Mouse (Mus musculus) urinary bladder, postnatal 10 days (tissue): ENCODE results near the gene Flad1.
"Not testable (repeated sequence)": the region's sequence is repeated elsewhere in the genome, so short reads cannot be mapped to it uniquely, and the experiment has no call there.

ENCODE experiments used
- DNase-seq: peaks from one replicate; pipeline ENCODE4 v3.0.0; 2022; ENCODE audit warnings: low spot score

The Flad1 gene

DNA sequence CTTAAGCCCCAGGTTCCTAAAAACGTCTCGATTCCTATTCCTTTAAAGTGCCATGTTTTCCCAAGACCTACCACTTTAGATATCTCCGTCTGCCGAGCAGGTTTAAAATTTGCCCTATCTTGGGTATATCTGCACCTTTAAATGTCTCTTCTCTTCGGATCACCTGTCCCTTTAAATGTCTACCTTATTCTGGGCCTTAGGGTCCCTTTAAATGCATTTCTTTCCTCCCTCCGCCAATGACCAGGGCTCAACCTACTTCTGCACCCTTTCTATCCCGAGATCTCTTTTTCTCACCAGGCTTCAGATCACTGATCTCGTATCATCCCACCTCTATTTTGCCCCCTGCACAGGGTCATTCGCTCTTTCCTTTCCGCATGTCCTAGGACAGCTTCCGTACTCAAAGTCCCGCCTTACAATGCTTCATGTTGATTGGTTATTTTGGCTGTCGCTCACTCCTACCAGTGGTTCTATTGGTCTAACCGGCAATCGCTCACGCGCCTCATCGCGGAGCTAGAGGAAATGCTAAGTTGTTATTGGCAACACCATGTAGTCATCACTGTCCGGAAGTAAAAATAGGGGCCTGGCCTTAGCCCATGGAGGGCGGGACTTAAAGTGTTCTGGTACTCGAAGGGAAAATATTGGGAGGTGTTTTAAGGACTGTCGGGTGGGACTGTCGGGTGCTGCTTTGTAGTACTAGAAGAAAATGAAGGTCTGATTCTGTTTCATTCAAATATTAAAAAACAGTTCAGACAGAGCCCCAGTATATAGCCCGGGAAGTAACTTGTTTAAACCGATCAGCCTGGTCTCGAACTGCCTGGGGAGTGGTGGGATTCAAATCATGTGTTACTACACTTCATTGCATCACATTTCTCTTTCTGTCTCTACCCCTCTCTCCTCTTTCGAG lies at the start of gene Flad1:
TSS of gene Flad1 (minus strand) at position 381 of the 904 bp plus-strand sequence.
- peak; percentile 94 for DNase-seq

DNA sequence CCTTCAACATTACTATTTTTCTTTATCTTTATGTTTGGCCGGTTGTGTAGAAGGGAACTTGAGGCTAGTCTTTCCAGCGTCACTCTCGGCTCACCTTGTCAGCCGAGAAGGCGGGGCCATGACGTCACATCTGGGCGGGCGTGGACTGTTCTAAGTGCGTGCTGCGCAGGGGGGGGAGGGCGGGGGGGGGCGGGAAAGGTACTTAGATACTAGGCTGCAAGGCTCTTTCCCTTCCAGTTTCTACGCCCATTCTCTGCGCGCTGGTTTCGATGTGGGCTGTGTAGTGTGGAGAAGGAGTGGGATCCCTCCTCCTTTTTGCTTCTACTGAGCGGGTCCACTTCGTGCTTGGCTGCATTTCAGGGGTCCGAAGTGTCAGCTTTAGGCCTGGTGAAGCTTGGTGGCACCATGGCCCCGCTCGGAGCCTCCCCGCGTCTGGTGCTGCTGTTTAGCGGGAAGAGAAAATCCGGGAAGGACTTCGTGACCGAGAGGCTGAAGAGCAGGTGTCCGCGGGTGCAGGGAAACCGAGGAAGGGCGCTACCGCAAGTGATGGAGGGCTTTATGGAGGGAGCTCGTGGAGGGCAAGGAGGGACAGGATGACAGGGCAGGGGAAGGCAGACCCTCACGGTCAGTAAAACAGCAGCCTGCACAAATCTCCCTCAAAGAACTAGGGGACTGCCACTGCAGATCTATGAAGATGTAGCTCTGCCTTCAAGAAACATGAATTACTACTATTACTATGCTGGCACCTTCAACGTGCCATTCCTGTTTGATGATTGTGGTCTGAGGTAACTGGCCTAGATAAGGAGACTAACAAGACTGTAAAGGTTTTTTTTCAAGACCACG lies 47.5 kb upstream of the Flad1 start:
- peak; percentile 71 for DNase-seq

DNA sequence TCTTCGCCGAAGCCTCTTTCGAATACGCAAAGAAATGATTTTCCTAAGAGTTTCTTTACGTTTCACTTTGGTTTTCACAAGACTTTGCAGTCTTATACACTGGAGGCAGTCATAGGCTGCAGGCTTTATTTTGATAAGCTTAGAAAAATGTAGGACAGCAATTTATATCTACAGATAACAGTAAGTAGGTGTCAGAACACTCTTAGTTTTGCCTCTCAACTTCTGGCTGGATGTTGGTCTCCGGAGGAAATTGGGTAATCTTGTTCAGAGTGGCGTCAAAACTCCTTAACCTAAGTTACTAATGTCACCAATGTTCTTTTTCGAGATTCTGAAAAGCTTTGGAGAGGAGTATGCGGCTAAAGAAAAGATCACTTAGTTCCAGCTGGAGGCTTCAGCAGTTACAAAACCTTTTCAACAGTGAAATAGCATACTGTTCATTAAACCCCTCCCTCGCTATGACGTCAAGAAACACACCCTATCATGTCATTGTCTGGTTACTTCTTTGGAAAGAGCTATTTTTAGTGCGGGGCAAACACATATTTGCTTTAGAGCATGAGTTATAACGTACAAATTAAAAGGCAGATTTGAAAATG lies 46.8 kb upstream of the Flad1 start:
- DNase-seq = no peak

DNA sequence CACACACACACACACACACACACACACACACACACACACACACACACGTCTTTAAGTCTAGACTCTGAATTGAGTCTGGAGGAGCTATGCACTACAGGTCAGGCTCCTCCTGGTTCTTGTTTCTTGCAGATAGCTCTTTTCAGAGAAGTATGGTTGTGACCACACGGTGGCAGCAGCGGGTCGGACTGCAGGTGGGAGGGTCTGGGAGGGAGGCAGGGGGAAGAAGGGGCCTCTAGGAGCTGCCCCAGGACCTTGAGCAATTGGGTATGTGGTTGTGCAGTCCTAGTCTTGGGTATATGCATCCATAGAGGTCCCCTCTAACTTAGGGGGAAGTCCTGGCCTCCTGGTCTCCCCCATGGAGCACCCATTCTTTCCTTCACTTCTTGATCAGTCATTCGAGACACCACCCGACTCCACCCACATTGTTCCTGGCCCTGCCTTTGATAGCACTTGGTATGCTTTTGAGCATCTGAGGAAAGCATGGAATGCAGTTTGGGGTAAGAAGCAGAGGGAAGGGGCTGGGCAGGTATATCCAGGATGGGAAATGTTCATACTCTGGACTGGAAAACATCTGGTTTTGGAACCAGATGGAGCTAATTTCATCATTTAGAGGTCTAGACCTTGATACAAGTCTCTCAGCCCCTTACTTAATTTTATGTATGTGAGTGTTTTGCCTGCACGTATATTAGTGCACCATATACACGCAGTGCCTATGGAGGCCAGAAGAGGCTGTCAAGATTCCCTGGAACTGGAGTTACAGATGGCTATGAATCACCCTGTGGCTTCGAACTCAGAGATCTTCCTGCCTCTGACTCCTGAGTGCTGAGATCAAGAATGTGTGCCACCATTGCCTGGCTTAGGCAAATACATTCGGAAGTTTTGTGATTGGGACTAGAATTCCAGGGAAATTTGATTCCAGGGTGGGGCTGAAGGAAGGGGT lies 45.3 kb upstream of the Flad1 start:
- no peak for DNase-seq

DNA sequence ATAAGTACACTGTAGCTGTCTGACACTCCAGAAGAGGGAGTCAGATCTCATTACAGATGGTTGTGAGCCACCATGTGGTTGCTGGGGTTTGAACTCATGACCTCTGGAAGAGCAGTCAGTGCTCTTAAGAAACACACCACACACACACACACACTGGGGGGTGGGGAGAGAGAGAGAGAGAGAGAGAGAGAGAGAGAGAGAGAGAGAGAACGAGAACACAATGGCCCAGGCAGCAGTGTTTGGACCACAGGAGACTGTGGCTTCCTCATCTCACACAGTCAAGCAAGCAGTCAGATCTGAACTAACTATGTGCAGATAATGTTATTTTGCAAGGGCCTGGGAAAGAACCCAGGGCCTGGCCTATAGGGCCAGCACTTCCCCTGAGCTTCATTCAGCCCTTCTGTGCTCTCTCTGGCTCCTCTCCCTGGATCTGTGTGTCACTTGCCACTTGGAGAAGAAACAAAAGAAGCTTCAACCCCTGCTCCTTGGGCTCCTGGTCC lies 44.2 kb upstream of the Flad1 start:
- DNase-seq = no peak

DNA sequence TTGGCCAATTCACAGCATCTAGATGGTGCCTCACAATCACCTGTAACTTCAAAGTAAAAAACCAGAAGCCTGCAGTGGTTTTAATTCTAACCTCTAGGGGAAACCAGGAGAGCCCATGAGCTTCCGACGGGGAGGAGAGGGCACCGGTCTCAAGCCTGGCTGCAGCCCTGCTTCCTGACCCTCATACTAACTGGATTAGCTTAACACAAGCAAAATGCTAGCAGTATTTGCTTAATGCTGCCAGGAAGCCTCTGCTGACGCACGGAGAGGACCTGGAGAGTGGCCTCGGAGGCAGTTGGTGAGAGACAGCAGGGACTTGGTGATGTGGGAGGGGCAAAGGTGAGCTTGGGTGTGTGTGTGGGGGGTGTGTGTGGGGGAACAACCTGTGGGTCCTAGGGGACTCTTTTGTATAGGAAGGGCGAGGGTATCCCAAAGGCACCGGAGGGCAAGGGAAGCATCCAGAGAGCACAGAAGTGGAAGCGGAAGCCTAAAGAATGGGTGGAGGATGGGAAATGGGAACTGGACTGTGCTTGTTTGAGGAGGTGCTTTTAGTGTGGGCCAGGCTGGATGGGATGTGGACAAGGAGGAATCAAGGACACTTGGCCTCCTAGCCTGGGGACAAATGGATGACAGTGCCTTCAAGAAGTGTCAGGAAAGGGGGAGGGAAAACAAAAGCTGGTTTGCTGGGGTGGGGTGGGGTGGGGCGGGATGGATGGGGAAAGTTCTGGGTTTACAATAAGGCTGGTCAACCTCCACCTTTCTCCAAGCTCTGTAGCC lies 42.9 kb upstream of the Flad1 start, which contains the start of gene Pmvk:
TSS of gene Pmvk (plus strand) at position 141 of the 777 bp plus-strand sequence.
- DNase-seq = no peak

DNA sequence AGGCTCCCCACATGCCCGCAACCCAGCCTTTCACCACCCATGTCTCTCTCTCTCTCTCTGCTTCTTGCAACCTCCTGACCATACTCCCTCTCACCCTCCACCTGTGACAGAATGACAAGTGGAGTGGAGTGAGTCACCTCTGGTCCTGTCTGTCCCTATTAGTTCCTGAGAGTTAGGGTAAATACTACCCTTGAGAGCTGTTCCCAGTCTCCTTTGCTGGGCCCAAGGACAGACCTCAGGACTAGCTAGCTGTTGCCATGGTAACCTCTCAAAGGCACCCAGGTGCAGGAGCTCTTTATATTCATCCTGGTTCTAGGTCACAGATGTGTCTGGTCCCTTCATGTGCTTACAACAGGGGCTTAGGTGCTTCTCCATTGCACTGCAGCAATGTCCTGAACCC lies 40.2 kb upstream of the Flad1 start:
- no peak for DNase-seq

DNA sequence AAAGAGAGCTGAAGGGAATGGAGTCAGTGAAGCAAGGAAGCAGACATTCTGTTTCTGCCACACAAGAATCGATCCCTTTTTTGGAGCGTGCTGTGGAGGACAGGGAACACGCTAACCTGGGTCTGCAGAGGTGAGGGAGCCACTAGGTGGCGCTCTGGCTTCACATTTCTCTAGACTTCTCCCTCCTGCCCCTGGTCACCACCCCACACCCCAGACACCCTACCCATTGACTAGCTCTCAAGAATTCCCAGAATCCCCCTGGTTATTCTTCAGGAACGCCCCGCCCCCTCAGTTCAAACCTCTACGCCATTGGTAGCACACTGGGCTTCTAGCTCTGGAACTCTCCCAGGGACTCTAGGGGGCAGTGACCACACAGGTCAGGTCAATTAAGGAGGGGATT lies 37.9 kb upstream of the Flad1 start:
- no peak for DNase-seq

DNA sequence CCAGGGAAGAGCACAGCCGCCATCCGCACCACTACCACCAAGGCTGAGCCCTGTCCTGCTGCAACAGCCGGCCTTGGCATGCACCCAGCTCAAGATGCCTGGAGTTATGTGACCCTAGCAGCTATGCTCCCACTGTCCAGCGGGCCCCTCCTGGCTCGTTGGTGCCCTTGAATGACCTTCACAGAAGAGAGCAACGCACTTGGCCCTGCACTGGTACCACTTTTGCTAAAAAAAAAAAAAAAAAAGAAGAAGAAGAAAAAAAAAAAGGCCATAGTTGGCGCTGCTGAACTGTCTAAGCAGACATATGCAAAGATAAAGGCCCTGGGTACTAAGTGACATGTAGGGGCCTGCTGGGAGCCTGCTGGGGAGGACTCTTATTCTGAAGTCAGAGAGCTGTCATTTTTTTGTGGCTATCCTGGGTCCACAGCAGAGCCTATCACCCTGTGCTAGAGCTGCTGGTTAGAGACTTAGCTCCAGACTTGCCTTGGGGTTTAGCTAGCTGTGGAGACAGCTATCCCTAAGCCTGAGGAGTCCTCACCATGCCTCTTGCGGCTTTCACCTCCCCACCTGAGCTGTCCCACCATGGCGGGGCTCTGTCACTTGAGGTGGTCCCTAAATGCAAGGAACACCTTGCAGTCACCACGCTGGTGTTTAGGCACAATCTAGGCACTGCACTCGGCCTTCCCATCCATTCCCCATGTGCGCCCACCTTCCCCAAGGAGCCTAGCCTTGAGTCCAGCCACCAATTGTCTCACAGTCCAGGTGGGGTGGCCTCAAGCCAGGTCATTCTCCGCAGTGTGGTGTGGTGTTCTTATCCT lies 37.3 kb upstream of the Flad1 start:
- no peak for DNase-seq

DNA sequence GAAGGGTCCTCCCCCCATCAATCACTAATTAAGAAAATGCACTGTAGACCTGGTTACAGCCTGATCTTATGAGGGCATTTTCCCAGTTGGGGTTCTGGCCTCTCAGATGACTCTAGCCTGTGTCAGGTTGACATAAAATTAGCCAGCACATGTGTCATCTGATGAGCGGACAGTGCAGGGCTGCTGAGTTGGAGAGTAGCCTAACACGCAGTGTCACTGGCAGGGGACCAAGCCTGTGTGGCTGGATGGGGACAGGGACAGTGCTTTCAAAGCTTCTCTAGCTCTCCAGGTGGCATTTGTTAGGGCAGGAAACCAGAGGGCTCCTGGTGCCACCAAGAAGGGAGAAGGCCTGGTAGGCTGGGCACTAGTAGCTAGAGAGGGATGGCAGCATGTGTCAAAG lies 29.0 kb upstream of the Flad1 start:
- no peak for DNase-seq

DNA sequence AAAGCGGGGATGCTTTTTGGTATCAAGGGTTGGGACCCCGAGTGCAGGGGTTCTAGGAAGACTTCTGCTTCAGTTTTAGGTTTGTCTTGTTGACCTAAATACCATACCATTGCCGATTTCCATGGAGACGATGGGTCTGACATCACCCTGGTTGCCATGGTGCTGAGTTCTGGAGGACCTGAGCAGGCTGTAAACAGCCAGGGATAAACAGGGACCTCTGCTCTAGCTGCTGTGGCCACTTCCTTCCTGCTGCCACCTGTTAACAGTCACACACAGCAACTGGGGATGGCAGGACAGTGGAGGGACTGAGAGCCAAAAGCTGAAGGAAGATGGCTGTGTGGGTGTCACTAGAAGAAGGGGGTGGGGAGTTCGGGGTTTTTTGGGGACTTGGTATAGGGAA lies 25.6 kb upstream of the Flad1 start:
- DNase-seq = no peak

DNA sequence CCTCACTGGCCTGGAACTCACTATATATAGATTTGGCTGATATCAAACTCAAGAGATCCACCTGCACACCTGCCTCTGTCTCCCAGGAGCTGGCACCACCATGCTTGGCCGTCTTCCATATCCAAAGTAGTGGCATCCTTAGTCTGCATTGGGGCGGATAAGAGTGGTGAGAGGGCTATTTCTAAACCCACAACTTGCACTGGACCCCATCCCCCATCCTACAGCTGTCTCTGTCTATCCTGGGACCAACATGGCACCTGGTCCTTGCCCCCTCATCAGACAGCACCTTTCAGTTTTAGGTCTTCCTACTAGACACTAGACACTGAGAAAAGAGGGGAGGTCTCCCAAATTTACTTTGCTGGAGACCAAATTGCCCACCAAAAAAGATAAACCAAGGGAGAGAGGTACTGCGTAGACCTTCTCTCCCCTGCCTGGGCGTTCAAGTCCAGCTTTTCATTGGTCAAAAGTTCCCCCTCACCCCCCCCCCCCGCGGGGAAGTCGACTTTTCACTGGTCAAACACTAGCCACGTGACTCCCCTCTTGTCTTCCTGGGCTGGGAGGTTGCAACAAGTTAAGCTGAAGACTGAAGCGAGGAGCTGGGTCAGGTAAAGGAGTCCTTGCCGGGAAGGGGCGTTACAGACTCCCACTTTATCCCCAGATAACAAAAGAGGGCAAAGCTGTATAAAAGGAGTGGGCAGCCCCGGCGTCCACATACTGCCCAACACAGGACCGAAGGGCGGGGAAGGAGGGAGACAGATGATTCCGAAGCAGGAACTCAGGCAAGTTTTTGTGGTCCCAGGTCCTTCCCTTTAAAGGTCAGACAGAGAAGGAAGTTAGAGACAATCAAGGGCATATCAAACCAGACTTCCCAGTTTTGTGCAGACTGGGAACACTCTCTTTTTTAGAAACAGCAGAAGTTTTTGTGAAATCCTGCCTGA lies 24.8 kb upstream of the Flad1 start, which contains the start of gene Pbxip1:
TSS of gene Pbxip1 (plus strand) at position 531 of the 938 bp plus-strand sequence.
- no peak for DNase-seq

DNA sequence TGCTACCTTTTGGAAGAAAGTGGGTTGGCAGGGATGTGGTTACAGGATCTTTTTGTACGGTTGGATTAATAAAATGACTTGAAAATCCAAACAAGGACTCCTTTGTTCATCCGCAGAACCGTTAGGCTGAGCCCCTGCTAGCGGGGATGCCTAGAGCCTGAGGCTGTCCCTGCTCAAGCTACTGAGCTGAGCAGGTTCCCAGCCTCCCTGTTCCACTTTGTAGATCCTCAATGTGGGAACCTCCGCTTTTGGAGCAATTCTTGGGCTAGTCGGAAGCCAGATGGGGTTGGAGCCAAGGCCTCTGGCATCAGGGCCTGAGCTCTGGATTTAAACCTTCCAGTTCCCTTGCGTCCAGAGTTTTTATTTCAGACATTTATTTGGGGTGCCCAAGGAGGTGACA lies 23.4 kb upstream of the Flad1 start:
- no peak for DNase-seq

DNA sequence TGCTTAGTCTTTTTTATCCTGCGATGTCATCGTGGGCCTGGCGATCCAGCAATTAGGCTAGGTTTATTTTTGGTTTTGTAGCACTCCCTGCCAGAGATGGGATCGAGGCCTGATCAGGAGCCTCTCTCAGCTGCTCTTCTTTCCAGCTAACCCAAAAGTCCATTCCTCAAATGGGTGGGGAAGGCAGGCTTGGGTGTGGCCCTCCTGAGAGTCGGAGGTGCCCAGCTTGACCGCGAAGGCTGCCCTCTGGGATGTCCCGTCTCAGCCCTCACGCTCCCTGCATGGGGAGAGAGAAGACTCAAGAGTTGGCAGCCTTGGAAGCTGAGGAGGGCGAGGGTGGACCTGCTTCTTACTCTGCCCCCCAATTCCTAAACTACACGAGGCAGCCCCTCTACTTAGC lies 22.9 kb upstream of the Flad1 start:
- DNase-seq = no peak

DNA sequence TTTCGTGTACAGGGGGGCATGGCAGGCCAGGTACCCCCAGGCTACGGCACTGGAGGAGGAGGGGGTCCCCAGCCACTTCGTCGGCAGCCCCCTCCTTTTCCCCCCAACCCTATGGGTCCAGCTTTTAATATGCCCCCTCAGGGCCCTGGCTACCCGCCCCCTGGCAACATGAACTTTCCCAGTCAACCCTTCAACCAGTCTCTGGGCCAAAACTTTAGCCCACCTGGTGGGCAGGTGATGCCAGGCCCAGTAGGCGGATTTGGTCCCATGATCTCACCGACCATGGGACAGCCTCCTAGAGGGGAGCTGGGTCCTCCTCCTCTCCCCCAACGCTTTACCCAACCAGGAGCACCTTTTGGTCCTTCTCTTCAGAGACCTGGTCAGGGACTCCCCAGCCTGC lies 20.9 kb upstream of the Flad1 start:
- DNase-seq = no peak

DNA sequence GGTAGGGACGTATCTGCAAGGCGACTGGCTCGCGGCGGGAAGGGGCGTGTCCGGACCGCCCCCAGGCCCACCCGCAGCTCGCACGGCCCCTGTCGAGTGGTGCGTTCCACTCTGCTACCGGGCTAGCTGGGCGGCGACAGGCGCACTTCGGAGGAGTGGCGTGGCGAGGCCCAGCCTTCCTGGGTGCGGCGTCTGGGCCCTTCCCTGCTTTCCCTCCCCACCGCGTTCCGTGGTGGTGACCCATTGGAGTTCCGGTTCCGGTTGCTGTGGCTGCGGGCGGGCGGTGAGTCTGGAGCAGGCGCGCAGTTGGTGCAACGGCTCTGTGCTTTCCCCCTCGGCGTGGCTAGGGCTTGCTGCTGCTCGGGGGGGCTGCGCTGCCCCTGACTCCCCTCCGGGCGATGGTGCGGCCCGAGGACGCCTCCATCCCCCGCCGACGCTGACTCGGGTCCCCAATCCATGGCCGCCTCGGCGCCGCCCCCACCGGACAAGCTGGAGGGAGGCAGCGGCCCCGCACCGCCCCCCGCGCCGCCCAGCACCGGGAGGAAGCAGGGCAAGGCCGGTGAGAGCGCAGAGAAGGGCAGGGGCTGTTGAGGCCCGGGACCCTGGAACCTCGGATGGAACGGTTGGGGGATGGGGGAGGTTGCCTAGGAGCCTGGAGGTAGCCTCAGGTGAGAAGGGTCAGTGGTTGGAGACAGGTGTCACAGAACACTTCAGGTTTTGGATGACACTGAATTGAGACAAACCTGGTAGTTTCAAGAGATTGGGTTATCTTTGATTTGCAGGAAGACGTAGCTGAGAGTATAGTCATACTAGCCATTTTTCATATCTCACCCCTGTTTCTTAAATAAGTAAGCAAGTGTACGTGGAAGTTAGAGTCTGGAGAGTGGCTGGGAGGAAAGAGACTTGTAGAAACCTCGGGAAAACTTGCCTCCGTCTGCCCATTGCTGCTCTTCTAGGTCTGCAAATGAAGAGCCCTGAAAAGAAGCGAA lies 18.8 kb upstream of the Flad1 start, which contains the start of gene Pygo2:
TSS of gene Pygo2 (plus strand) at position 44 of the 989 bp plus-strand sequence.
- DNase-seq = peak; percentile 87

DNA sequence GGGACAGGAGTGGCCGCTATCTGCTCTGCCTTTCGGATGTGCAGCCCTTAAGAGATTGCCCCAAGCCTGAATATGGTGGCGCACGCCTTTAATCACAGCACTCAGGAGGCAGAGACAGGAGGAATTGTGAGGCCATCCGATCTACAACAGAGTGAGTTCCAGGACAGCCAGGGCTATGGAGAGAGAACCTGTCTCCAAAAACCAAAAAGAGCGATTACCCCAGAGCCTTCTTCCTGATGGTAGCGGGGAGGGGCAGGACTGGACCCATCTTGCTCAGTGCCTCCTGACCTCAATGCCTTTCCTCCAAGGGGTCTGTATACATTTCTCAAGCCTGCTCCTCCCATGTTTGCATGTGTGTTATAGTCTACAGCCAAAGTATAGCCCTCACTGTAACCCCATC lies 17.4 kb upstream of the Flad1 start:
- DNase-seq = not testable (repeated sequence)
